Mouse (Mus musculus) T-helper 17 cell (primary cell): ENCODE results near the gene Tmem132b.

Experiments used
- in situ Hi-C, 2 experiments: fragments of 300-600 bp; cut with MboI, MseI; formaldehyde crosslinking; loops; 1 replicate in 1 of 2; 2 replicates in 1 of 2; pipeline ENCODE4 v1.15.1; 2025; ENCODE audit warnings: high pct_unique_total_duplicates in 2 of 2

Gene Tmem132b

GRCm38 (mm10) chr5:125658959-125659749 is 127.6 kb downstream of the Tmem132b start:
- in situ Hi-C loops, result no loop called here

GRCm38 (mm10) chr5:125675623-125676022 is 144.0 kb downstream of the Tmem132b start:
- in situ Hi-C loops, result no loop called here

- in situ Hi-C loops, result no loop called here
These were observed 144.6 kb downstream of the Tmem132b start for GRCm38 (mm10) chr5:125676025-125676623.

- in situ Hi-C loops, result no loop called here
These were observed 149.3 kb downstream of the Tmem132b start for GRCm38 (mm10) chr5:125680889-125681288.

GRCm38 (mm10) chr5:125683491-125683890 is 151.9 kb downstream of the Tmem132b start:
- in situ Hi-C loops, result no loop called here

DNA sequence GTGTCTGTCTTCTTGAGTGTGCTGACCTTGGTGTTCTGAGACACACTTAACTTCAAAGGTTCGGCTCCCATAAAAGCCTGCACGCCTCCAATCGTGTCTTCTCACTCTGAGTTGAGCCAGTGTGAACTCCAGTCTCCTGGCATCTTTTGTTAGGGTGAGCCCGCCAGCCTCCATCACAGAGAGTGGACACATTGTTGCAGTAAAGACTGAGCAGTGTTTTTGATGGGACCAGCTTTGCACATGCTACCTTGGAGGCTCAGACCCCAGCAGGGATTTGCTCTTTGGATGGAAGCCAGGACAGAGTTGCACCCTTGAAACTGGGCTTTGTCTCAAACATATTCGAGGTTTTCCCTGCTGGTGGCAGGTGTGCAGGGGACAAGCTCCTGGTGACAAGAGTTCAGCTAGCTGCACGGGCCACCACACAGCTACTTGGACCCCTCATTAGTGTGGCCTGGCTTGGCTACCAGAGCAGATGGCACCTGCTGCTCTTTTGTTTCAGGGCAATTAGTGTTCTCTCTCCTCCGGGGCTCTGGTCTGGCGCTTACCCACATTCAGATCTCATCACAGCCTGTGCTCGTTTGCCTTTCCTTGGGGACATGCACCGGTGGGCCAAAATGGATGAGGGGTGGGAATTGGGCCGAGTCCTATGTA is 154.2 kb downstream of the Tmem132b start:
- in situ Hi-C loops, result no loop called here

GRCm38 (mm10) chr5:125692538-125692937 is 161.0 kb downstream of the Tmem132b start:
- in situ Hi-C loops, result no loop called here

DNA sequence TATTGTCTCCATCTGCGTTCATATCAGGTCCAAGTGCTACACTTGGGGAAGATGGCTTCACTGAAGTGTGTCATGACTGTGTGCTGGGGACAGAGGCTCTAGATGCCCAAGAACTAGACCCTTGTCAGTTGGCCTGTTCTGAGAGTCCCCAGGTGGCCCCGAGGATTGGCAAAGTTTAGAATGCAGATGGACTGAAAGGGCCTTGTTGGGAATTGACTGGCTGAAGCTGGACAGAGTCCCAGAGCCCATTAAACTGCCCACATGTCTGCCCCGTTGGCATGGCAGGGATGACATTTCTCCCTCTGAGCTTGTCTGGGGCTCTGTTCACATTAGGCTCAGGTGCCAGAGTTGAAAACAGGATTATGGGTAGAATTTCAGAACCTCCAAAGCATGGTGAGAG is 167.8 kb downstream of the Tmem132b start:
- in situ Hi-C loops, result no loop called here

GRCm38 (mm10) chr5:125700234-125700633 is 168.7 kb downstream of the Tmem132b start:
- in situ Hi-C loops, result no loop called here

GRCm38 (mm10) chr5:125705379-125705778 is 173.8 kb downstream of the Tmem132b start:
- in situ Hi-C loops, result no loop called here

DNA sequence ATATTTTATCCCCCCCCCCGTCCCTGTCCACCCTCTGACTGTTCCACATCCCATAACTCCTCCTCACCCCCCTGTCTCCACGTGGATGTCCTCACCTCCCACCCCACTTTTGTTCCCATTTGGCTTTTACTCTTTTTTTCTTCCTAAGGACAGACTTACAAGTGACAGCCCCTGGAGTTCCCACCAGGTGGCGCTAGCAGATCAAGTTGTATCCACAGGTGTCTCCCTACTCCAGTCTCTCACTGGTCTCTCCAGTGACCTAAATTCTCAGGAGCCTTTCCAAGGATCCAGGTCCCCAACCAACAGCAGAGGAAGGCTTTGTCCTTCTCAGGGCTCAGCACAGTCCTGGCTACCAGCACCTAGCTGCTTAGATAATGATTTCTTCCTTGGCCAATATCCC is 177.6 kb downstream of the Tmem132b start:
- in situ Hi-C loops, result no loop called here

GRCm38 (mm10) chr5:125726815-125727214 is 195.2 kb downstream of the Tmem132b start:
- in situ Hi-C loops, result no loop called here

DNA sequence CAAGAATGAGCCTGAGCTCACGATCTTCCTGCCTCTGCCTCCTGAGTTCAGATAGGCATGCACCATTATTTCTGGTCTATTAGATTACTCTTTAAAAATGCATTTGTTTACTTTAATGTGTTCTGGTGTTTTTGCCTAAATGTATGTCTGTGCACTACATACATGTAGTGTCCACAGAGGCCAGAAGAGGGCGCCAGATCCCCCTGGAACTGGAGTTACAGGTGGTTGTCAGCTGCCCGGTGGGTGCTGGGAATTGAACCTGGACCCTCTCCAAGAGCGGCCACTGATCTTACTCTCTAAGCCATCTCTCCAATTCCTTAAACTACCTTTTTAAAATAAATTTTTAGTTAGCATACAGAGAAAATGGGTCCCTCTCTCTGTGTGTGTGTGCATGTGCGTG is 195.9 kb downstream of the Tmem132b start:
- in situ Hi-C loops, result no loop called here

DNA sequence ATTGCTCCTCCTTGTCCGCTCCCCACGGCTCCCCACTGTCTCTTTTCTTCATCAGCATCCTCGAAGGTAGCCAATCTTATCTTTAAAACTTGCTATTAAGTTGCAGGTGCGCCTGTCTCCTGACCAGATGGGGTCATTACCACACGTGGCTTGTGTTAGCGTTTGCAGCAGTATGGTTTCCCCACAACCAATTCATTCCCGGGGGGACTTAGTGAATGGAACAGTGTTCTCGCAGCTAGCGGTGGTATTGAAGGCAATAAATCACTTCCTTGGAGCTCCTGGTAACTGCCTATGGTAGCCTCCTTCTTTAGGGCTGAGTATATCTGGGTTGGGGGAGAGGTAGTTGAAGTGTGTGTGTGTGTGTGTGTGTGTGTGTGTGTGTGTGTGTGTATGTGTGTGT is 196.4 kb downstream of the Tmem132b start:
- in situ Hi-C loops, result no loop called here

- in situ Hi-C loops, result no loop called here
These were observed 196.9 kb downstream of the Tmem132b start for GRCm38 (mm10) chr5:125728521-125728920.

GRCm38 (mm10) chr5:125733806-125734205 is 202.2 kb downstream of the Tmem132b start:
- in situ Hi-C loops, result no loop called here

DNA sequence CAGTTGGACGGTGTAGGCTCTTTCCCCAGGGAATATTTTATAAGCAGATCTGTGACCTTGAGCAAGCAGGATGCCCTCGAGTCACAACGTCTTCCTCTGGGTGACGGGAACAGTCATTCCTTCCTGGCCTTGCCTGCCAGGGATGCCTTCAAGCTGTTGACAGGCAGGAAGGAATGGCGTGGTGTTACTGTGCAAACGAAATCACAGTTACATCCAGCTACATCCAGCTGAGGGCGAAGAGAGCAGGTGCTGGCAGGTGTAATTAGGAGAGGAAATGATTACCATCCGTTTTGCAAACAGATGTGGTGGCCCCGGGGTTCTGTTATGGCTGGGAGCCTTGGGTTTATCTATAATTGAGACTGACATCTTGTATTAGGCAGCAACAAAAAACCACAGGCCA is 205.5 kb downstream of the Tmem132b start:
- in situ Hi-C loops, result no loop called here

DNA sequence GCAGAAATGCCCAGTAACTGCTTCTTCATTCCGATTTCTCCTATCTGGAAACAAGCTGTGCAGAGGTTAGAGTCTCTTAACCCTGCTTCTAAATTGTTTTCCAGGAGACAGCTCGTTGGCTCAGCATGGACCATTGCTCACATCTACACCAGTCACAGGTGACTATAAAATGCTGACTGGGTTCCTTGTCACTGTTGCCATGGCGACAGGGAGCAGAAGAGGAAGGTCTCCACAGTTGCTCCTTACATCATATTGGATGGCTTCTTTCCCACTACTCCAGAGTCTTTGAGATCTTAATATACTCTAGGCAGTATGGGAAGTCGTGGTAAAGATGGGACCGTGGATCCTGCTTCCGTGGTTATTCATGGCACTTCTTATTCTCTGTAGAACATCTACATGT is 211.9 kb downstream of the Tmem132b start:
- in situ Hi-C loops, result no loop called here

GRCm38 (mm10) chr5:125745727-125746126 is 214.2 kb downstream of the Tmem132b start:
- in situ Hi-C loops, result no loop called here

- in situ Hi-C loops, result loop anchor here in 1 of 2 experiments (10.0 kb wide), 1 partner anchor 1243 kb away; no protein-coding TSS in a partner anchor
These were observed 219.9 kb downstream of the Tmem132b start for GRCm38 (mm10) chr5:125751481-125751880.

GRCm38 (mm10) chr5:125752546-125752945 is 221.0 kb downstream of the Tmem132b start:
- in situ Hi-C loops, result loop anchor here in 1 of 2 experiments (10.0 kb wide), 1 partner anchor 1242 kb away; no protein-coding TSS in a partner anchor

- in situ Hi-C loops, result loop anchor here in 1 of 2 experiments (10.0 kb wide), 1 partner anchor 1238 kb away; no protein-coding TSS in a partner anchor
These were observed 225.5 kb downstream of the Tmem132b start for GRCm38 (mm10) chr5:125756987-125757530.
